Mouse (Mus musculus) lung, postnatal 0 days (tissue): ENCODE data around the gene Ms4a14. TPM values are rescaled to one million over a fixed set of nuclear protein-coding genes. Genes with fewer than 3 reads are reported as not detected.
A peak's percentile ranks its signal among the peaks of the same experiment; 100 is the strongest.
"Not testable (repeated sequence)": the region's sequence is repeated elsewhere in the genome, so short reads cannot be mapped to it uniquely, and the experiment has no call there.

Experiments used
- ATAC-seq: fragments of 200-750 bp; cut with Nextera tagmentation; 2 replicates; pipeline ENCODE4 v1.8.0; 2017; ENCODE audit warnings: moderate library complexity
- DNase-seq: peaks from one replicate; pipeline ENCODE4 v3.0.0-alpha.2; 2016; ENCODE audit warnings: low spot score
- H3K27ac ChIP-seq: fragments of 300-500 bp; sonication (generic); 2 replicates; pipeline ENCODE4 v1.5.1; 2014; ENCODE audit warnings: antibody characterized with exemption, mild to moderate bottlenecking, low read length, mixed read lengths
- H3K27me3 ChIP-seq: fragments of 300-500 bp; sonication (generic); replicated peaks from 2 replicates; pipeline ENCODE4 v1.6.1; 2014; ENCODE audit warnings: low read length, mixed read lengths; ENCODE audit not compliant: insufficient read depth
- H3K36me3 ChIP-seq: fragments of 300-500 bp; sonication (generic); 2 replicates; pipeline ENCODE4 v1.6.1; 2014; ENCODE audit warnings: low read length, mixed read lengths; ENCODE audit not compliant: insufficient read depth
- H3K4me1 ChIP-seq: fragments of 300-500 bp; sonication (generic); 2 replicates; pipeline ENCODE4 v1.6.1; 2014; ENCODE audit warnings: antibody characterized with exemption, low read depth, low read length, mixed read lengths; ENCODE audit not compliant: insufficient read depth
- H3K4me2 ChIP-seq: fragments of 300-500 bp; sonication (generic); replicated peaks from 2 replicates; pipeline ENCODE4 v1.6.1; 2014; ENCODE audit warnings: low read depth, mild to moderate bottlenecking, low read length, moderate library complexity, mixed read lengths
- H3K4me3 ChIP-seq: fragments of 300-500 bp; sonication (generic); 2 replicates; pipeline ENCODE4 v1.5.1; 2014; ENCODE audit warnings: low read depth, low read length
- H3K9ac ChIP-seq: fragments of 300-500 bp; sonication (generic); replicated peaks from 2 replicates; pipeline ENCODE4 v1.6.1; 2014; ENCODE audit warnings: low read depth, mild to moderate bottlenecking
- H3K9me3 ChIP-seq: fragments of 300-500 bp; sonication (generic); 2 replicates; pipeline ENCODE4 v1.6.1; 2016; ENCODE audit warnings: low read length, mixed read lengths
- CTCF ChIP-seq: IDR thresholded peaks from 2 replicates; pipeline ENCODE4 v1.5.1; 2016; ENCODE audit warnings: antibody characterized with exemption, mild to moderate bottlenecking
- EP300 ChIP-seq: IDR thresholded peaks from 2 replicates; pipeline ENCODE4 v1.6.1; 2016; ENCODE audit warnings: antibody characterized with exemption, mild to moderate bottlenecking, control low read depth
- WGBS: fragments of 180-500 bp; shearing (Covaris S2); extraction: QIAGEN DNeasy Blood & Tissue Kit; methylation state at CpG from one replicate; pipeline ENCODE4 v1.1.7; 2014; 5-methylcytosine and 5-hydroxymethylcytosine counted together
- polyA plus RNA-seq: library from polyadenylated mRNA; unstranded; fragments of >200 nt; fragmentation: Nextera tagmentation; extraction: Ambion mirVana; gene quantifications from 2 replicates; pipeline ENCODE4 v1.2.1, GENCODE M21; 2015

Gene Ms4a14
- polyA plus RNA-seq, 1 experiment from 2014 or later: 0.07 TPM

DNA sequence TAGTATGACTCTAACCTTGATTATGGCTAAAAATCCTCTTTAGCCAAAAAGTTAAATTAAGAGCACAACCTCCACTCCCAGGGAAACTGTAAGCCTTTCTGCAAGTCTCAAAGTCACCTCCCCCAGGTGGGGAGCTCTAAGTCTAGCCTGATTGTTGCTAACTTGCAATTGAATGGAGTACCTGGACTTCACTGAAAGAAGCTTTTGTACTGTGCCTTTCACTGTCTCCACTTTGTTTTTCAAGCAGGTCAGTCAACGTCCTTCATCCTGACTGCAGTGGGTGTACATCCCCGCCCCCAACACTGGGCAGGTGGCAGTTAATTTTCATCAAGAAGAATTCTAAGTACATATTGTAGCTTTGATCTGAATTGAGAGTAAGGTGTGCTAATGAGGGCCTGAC, 15.3 kb downstream of the Ms4a14 start:
- H3K4me3 ChIP-seq: no peak overlapping the region
- H3K4me1 ChIP-seq: no peaks in the 10 kb centered on the region
- no peak for TF ChIP-seq EP300
- TF ChIP-seq CTCF: no peak
- DNase-seq: no peak
- no peak overlapping the region for H3K27ac ChIP-seq
- H3K27me3 ChIP-seq: no peaks in the 10 kb centered on the region
- WGBS: 41% methylated on average over 2 of the region's 2 CpGs
- ATAC-seq: no peak
- no peaks in the 10 kb centered on the region for H3K9me3 ChIP-seq
- no peak overlapping the region for H3K4me2 ChIP-seq
- H3K9ac ChIP-seq: no peak overlapping the region
- H3K36me3 ChIP-seq: no peaks in the 10 kb centered on the region

- H3K9me3 ChIP-seq, H3K27ac ChIP-seq, H3K27me3 ChIP-seq, ATAC-seq, H3K9ac ChIP-seq, DNase-seq, H3K36me3 ChIP-seq, H3K4me1 ChIP-seq: not testable (repeated sequence)
- H3K4me2 ChIP-seq: peak overlapping the region; percentile 52; the same call in 1 of the 2 replicates
- WGBS: 10% methylated on average over 3 of the region's 3 CpGs
- peak overlapping the region; percentile 31; the same call in 1 of the 2 replicates for H3K4me3 ChIP-seq
These were observed 20.6 kb downstream of the Ms4a14 start for GRCm38 (mm10) chr19:11293616-11294015.

GRCm38 (mm10) chr19:11292990-11293389, 21.3 kb downstream of the Ms4a14 start:
- no peak for ATAC-seq

DNA sequence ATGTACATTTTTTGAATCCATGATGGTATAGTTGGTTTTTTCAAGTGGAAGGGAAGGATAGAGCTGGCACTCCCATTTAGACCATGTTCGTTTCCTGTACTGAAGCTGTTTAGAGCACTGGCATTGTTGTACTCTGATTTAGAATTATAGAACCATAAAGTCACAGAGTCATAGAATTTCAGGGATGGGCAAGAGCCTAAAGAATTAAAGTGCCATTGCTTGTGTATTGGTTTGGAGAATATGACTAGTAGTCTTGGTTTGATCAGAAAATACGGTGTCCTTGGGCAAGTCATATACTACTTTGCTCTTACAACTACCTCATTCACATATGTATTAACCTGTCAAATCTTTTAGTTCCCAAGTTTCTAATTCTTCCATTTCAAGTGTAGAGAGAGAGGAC, 30.5 kb downstream of the Ms4a14 start, which contains the start of gene Ms4a5:
Ms4a5 (minus strand) TSS at position 101 of the 400 bp plus-strand sequence.
- H3K9ac ChIP-seq: no peak within 1 kb of the TSS
- no peak for DNase-seq
- no peaks in the 10 kb centered on the region for H3K4me1 ChIP-seq
- no peak for TF ChIP-seq EP300
- TF ChIP-seq CTCF: no peak
- WGBS: 83% methylated on average over 2 of the region's 2 CpGs
- no peak within 1 kb of the TSS for H3K27ac ChIP-seq
- no peak within 1 kb of the TSS for H3K4me3 ChIP-seq
- no peaks in the 10 kb centered on the region for H3K27me3 ChIP-seq
- no peak for ATAC-seq
- no peaks in the 10 kb centered on the region for H3K36me3 ChIP-seq
- H3K4me2 ChIP-seq: no peak within 1 kb of the TSS
- H3K9me3 ChIP-seq: no peaks in the 10 kb centered on the region

More at GRCm38 (mm10) chr19:11292990-11293389, 21.3 kb downstream of the Ms4a14 start:
- peak overlapping the region; percentile 52 for H3K4me2 ChIP-seq
- peak overlapping the region; percentile 31 for H3K4me3 ChIP-seq
- no peak overlapping the region; the same call in 1 of the 2 replicates for H3K9ac ChIP-seq
- H3K9me3 ChIP-seq: no peaks in the 10 kb centered on the region
- DNase-seq: peak; percentile 10
- no peaks in the 10 kb centered on the region for H3K27me3 ChIP-seq
- H3K36me3 ChIP-seq: no peaks in the 10 kb centered on the region
- no peaks in the 10 kb centered on the region for H3K4me1 ChIP-seq
- WGBS: 4% methylated on average over 12 of the region's 12 CpGs
- no peak overlapping the region for H3K27ac ChIP-seq
- no peak for TF ChIP-seq EP300

DNA sequence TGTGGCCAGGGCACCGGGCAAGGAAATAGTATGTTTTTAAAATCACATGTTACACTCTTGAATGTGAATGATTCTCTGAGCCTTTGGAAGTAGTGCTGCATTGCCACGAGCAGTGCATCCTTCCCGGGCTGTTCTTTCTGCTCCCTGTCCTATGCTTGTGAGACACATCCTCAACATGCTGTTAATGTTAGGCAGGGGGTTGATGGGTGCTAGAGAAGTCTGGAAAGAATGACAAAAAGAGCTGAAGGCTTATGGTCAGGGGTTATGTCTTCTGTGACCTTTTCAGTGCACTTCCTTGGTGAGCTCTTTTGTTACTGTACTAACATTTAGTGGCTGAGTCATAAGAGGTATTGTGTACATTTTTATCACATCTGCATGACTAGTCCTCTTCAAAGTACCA, 34.0 kb downstream of the Ms4a14 start:
- ATAC-seq: no peak
- 90% methylated on average over 3 of the region's 3 CpGs for WGBS
- H3K9ac ChIP-seq: no peak overlapping the region

GRCm38 (mm10) chr19:11276431-11276830, 37.8 kb downstream of the Ms4a14 start:
- 23% methylated on average over 5 of the region's 5 CpGs for WGBS
- no peaks in the 10 kb centered on the region for H3K36me3 ChIP-seq
- H3K9me3 ChIP-seq: no peaks in the 10 kb centered on the region
- H3K27me3 ChIP-seq: no peaks in the 10 kb centered on the region
- peak; percentile 14 for DNase-seq
- no peak overlapping the region for H3K27ac ChIP-seq
- no peak overlapping the region for H3K4me2 ChIP-seq
- no peak overlapping the region for H3K9ac ChIP-seq
- no peak for ATAC-seq
- no peak overlapping the region for H3K4me3 ChIP-seq
- H3K4me1 ChIP-seq: no peaks in the 10 kb centered on the region
- TF ChIP-seq EP300: no peak
- TF ChIP-seq CTCF: no peak

More for the DNA sequence above, 34.0 kb downstream of the Ms4a14 start:
- Histone ChIP-seq H3K36me3 (no peaks in the 10 kb centered on the region), H3K4me1 (no peaks in the 10 kb centered on the region), H3K27ac (no peak overlapping the region), H3K27me3 (no peaks in the 10 kb centered on the region), H3K9me3 (no peaks in the 10 kb centered on the region), H3K4me2 (no peak overlapping the region), H3K4me3 (no peak overlapping the region)
- no peak for TF ChIP-seq CTCF
- TF ChIP-seq EP300: no peak
- DNase-seq: no peak

GRCm38 (mm10) chr19:11266956-11267355, 47.3 kb downstream of the Ms4a14 start:
- Histone ChIP-seq H3K4me1 (no peaks in the 10 kb centered on the region), H3K9me3 (no peaks in the 10 kb centered on the region), H3K4me3 (no peak overlapping the region), H3K9ac (no peak overlapping the region), H3K27ac (no peak overlapping the region), H3K27me3 (no peaks in the 10 kb centered on the region), H3K36me3 (no peaks in the 10 kb centered on the region), H3K4me2 (no peak overlapping the region)
- TF ChIP-seq EP300 (no peak), CTCF (no peak)
- 72% methylated on average over 4 of the region's 4 CpGs for WGBS
- ATAC-seq: no peak
- DNase-seq: no peak
